ENCODE assay signal across 12 mouse cellular contexts in genomic region chr4:125544947-125545767, GRCm38 (mm10). TPM values are rescaled to one million over a fixed set of nuclear protein-coding genes. Genes with fewer than 3 reads are reported as not detected.
DNase-seq lines count a peak whose midpoint lies in the region; ATAC-seq lines count a peak whose summit lies in the region.
"Had no signal": no experiment of that assay in that cellular context is flagged by ENCODE, and none has a peak within 500 bp of the region (broad histone marks: within the 10 kb centered on the region; RNA-seq: fewer than 3 reads in every experiment).

No protein-coding gene starts in this region.

- H3K4me3 ChIP-seq in forebrain, embryonic 14.5 days (ENCODE audit: low read depth, low read length): no peak overlapping the region
- H3K4me3 ChIP-seq in midbrain, embryonic 11.5 days (ENCODE audit: low read depth, low read length): no peak overlapping the region
- H3K4me3 ChIP-seq: intestine, embryonic 15.5 days had no signal

- no peaks in the 10 kb centered on the region for H3K36me3 ChIP-seq in forebrain, embryonic 14.5 days (ENCODE audit: control insufficient read depth, insufficient read depth, low read length)
- no peaks in the 10 kb centered on the region for H3K36me3 ChIP-seq in midbrain, embryonic 11.5 days (ENCODE audit: control insufficient read depth, insufficient read depth, low read length)
- H3K36me3 ChIP-seq: intestine, embryonic 15.5 days had no signal

- H3K9me3 ChIP-seq in forebrain, embryonic 14.5 days (replicated peaks; ENCODE audit: control insufficient read depth, low read length): no peaks in the 10 kb centered on the region
- H3K9me3 ChIP-seq in midbrain, embryonic 11.5 days (ENCODE audit: control insufficient read depth, low read length): no peaks in the 10 kb centered on the region
- H3K9me3 ChIP-seq: intestine, embryonic 15.5 days had no signal

- peak overlapping the region; percentile 83 for H3K27ac ChIP-seq in forebrain, embryonic 14.5 days (ENCODE audit: low read depth, low read length)
- H3K27ac ChIP-seq in midbrain, embryonic 11.5 days (ENCODE audit: low read depth, low read length): no peak overlapping the region; the same call in 1 of the 2 replicates
- H3K27ac ChIP-seq: intestine, embryonic 15.5 days had no signal

- peak overlapping the region; percentile 28 for H3K4me2 ChIP-seq in forebrain, embryonic 14.5 days (ENCODE audit: low read length)
- H3K4me2 ChIP-seq in midbrain, embryonic 11.5 days: no peak overlapping the region; the same call in 1 of the 2 replicates
- H3K4me2 ChIP-seq: intestine, embryonic 15.5 days; lung, embryonic 14.5 days had no signal

- peak; percentile 93 for ATAC-seq in forebrain, embryonic 14.5 days
- ATAC-seq in midbrain, embryonic 11.5 days (ENCODE audit: low FRiP score): peak; percentile 93
- no peak for ATAC-seq in erythroblast, adult 5-6 weeks (replicated peaks; ENCODE audit: low FRiP score, poor library complexity, severe bottlenecking)
- ATAC-seq in CD4-positive, CD25-positive, alpha-beta regulatory T cell, adult 4 months: no peak
- ATAC-seq: intestine, embryonic 15.5 days had no signal

- DNase-seq in embryo, embryonic 10 days (ENCODE audit: low spot score): peak; percentile 45
- no peak for DNase-seq in embryo, embryonic 9.5 days (ENCODE audit: extremely low spot score)
- DNase-seq in forebrain, embryonic 14.5 days (ENCODE audit: low spot score): peak; percentile 94
- no peak for DNase-seq in midbrain, embryonic 11.5 days (ENCODE audit: low spot score, missing footprints)
- DNase-seq in retina, postnatal 1 day: peak; percentile 73
- DNase-seq in layer of hippocampus, adult 11-12 months (ENCODE audit: low spot score): no peak
- DNase-seq: adrenal gland, adult 8-10 months; lung, embryonic 14.5 days had no signal

- peaks cover 17% of the 10 kb centered on the region for H3K4me1 ChIP-seq in forebrain, embryonic 14.5 days (ENCODE audit: control insufficient read depth, insufficient read depth, low read length)
- peaks cover 15% of the 10 kb centered on the region for H3K4me1 ChIP-seq in midbrain, embryonic 11.5 days (ENCODE audit: control insufficient read depth, insufficient read depth, low read length)
- H3K4me1 ChIP-seq: intestine, embryonic 15.5 days had no signal

- H3K27me3 ChIP-seq in forebrain, embryonic 14.5 days (replicated peaks; ENCODE audit: control insufficient read depth, insufficient read depth, low read length): peaks cover 25% of the 10 kb centered on the region
- no peaks in the 10 kb centered on the region; the same call in 1 of the 2 replicates for H3K27me3 ChIP-seq in midbrain, embryonic 11.5 days (ENCODE audit: control insufficient read depth, insufficient read depth, low read length)

- 1% methylated on average over 18 of the region's 18 CpGs for WGBS in forebrain, embryonic 14.5 days
- 26% methylated on average over 18 of the region's 18 CpGs for WGBS in midbrain, embryonic 11.5 days

- peak overlapping the region; percentile 29; the same call in 1 of the 2 replicates for H3K9ac ChIP-seq in forebrain, embryonic 14.5 days (ENCODE audit: low read length)
- H3K9ac ChIP-seq in midbrain, embryonic 11.5 days (ENCODE audit: low read length): no peak overlapping the region
- H3K9ac ChIP-seq: intestine, embryonic 15.5 days; lung, embryonic 14.5 days had no signal

RNA-seq across cellular contexts. Expression of gene Grik3, which starts 54.7 kb away (rescaled TPM):
- 4.3 and 5.7 TPM in 2 replicates for polyA plus RNA-seq in forebrain, embryonic 14.5 days (2014; fragmentation: Nextera tagmentation; extraction: Ambion mirVana)
- 0.60 and 0.62 TPM in 2 replicates for polyA plus RNA-seq in midbrain, embryonic 11.5 days (2014; fragmentation: Nextera tagmentation; extraction: Ambion mirVana)
- total RNA-seq in erythroblast, adult 5-6 weeks (2015; ENCODE audit: low replicate concordance): 0.38 TPM in 1 of 2 replicates, not detected in the other
- total RNA-seq in erythroblast, adult 5-6 weeks (2017; ENCODE audit: low replicate concordance): not detected in 2 replicates
- polyA plus RNA-seq in CD4-positive, CD25-positive, alpha-beta regulatory T cell, adult 4 months (2017; shearing (Covaris generic)): not detected
- polyA plus RNA-seq: limb, embryonic 11.5 days; lung, embryonic 14.5 days had no signal

Comparison
In these comparisons a context has a peak if more than half of its experiments do, and no peak if none do; other contexts are left out.
1. DNase-seq: peak in embryo, embryonic 10 days (single experiment), forebrain, embryonic 14.5 days (single experiment) and retina, postnatal 1 day (single experiment); none in embryo, embryonic 9.5 days (single experiment), midbrain, embryonic 11.5 days (single experiment) and layer of hippocampus, adult 11-12 months (single experiment).
2. ATAC-seq: peak in forebrain, embryonic 14.5 days (single experiment) and midbrain, embryonic 11.5 days (single experiment); none in erythroblast, adult 5-6 weeks (single experiment) and CD4-positive, CD25-positive, alpha-beta regulatory T cell, adult 4 months (single experiment).